16 mouse cellular contexts compared by ENCODE assay signal in genomic region chr7:67082751-67083150, GRCm38 (mm10).
"Had no signal": no experiment of that assay in that cellular context is flagged by ENCODE, and none has a peak within 500 bp of the region (broad histone marks: within the 10 kb centered on the region; RNA-seq: fewer than 3 reads in every experiment).

No protein-coding gene starts in this region.

- H3K36me3 ChIP-seq: neural tube, embryonic 13.5 days; neural tube, embryonic 15.5 days; stomach, embryonic 15.5 days had no signal

- H3K4me3 ChIP-seq: neural tube, embryonic 13.5 days; neural tube, embryonic 15.5 days; stomach, embryonic 15.5 days had no signal

- H3K27me3 ChIP-seq: neural tube, embryonic 13.5 days; neural tube, embryonic 15.5 days; stomach, embryonic 15.5 days had no signal

- H3K27ac ChIP-seq: neural tube, embryonic 13.5 days; neural tube, embryonic 15.5 days; stomach, embryonic 15.5 days; stomach, postnatal 0 days had no signal

- H3K9me3 ChIP-seq: neural tube, embryonic 13.5 days; neural tube, embryonic 15.5 days; stomach, embryonic 15.5 days had no signal

- H3K4me1 ChIP-seq: neural tube, embryonic 13.5 days; neural tube, embryonic 15.5 days; stomach, embryonic 15.5 days had no signal

- DNase-seq: retina, postnatal 1 day; right cerebral cortex, adult 18-20 months; right cerebral cortex, postnatal 14 days; right cerebral cortex, postnatal 25 days; right cerebral cortex, postnatal 4 days; spleen, adult 18-20 months; thymus, adult 18-20 months; thymus, adult 2 months; thymus, postnatal 14 days; thymus, postnatal 25 days; thymus, postnatal 36 days; thymus, postnatal 4 days had no signal
